ENCODE assay signal across 25 mouse cellular contexts in the genomic region with DNA sequence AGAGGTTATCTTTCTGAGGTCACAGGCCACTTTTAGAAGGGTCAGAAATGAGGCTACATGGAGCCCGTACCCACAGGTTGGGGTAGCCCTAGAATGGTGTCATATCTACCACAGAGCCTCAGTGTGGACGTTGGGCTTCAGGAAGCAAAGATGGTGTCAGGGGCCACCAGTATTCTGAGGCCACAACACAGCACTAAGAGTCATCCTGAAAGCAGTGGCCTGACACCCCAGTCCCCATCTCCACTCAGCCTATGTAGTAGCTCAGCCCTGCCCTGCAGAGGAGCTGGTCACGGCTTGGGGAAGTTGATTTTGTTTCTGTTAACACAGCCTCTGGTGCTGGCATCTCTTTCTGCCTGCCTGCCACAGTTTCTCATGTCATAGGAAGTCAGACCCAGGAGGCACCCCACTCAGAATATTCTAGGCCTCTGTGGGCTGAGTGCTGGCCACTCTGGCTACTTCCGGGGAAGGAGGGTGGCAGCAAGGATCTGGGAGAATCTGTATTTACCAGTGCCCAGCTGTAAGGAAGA. TPM values are rescaled to one million over a fixed set of nuclear protein-coding genes. Genes with fewer than 3 reads are reported as not detected.
DNase-seq lines count a peak whose midpoint lies in the region; ATAC-seq and TF ChIP-seq lines count a peak whose summit lies in the region.
"Had no signal": no experiment of that assay in that cellular context is flagged by ENCODE, and none has a peak within 500 bp of the region (broad histone marks: within the 10 kb centered on the region; RNA-seq: fewer than 3 reads in every experiment).

No protein-coding gene starts in this region.

- H3K9ac ChIP-seq in liver, embryonic 16.5 days (ENCODE audit: low read depth, low read length), result no peak overlapping the region
- no peak overlapping the region for H3K9ac ChIP-seq in liver, embryonic 11.5 days (ENCODE audit: low read depth, low read length)
- H3K9ac ChIP-seq in forebrain, embryonic 13.5 days, result no peak overlapping the region
- H3K9ac ChIP-seq: embryonic facial prominence, embryonic 15.5 days; limb, embryonic 12.5 days; liver, embryonic 14.5 days; neural tube, embryonic 12.5 days; stomach, embryonic 15.5 days had no signal

- TF ChIP-seq POLR2A in bone marrow, adult 2 months (IDR thresholded peaks at IDR 0.05; ENCODE audit: borderline replicate concordance, control insufficient read depth, low read depth, low read length), result no peak

- intact Hi-C loops in left cerebral cortex, postnatal 4 days (cut with DNase I), result loop anchor here (10.0 kb wide), 1 partner anchor 344 kb away; no protein-coding TSS in a partner anchor

- no peaks in the 10 kb centered on the region; the same call in 1 of the 2 replicates for H3K4me1 ChIP-seq in liver, embryonic 16.5 days (ENCODE audit: control insufficient read depth, low read depth, low read length)
- H3K4me1 ChIP-seq in liver, embryonic 11.5 days (replicated peaks; ENCODE audit: control insufficient read depth, insufficient read depth, low read length), result no peaks in the 10 kb centered on the region
- H3K4me1 ChIP-seq in bone marrow, adult 2 months (ENCODE audit: control insufficient read depth, insufficient read depth, low read length), result peaks cover 12% of the 10 kb centered on the region
- no peaks in the 10 kb centered on the region for H3K4me1 ChIP-seq in forebrain, embryonic 13.5 days
- H3K4me1 ChIP-seq: embryonic facial prominence, embryonic 15.5 days; limb, embryonic 12.5 days; midbrain, embryonic 10.5 days; neural tube, embryonic 12.5 days; stomach, embryonic 15.5 days had no signal

- no peak for ATAC-seq in liver, embryonic 16.5 days (ENCODE audit: low read depth)
- no peak for ATAC-seq in liver, embryonic 11.5 days (replicated peaks; ENCODE audit: low FRiP score)
- ATAC-seq in granulocyte monocyte progenitor cell, adult 5-6 weeks (replicated peaks; ENCODE audit: poor library complexity, severe bottlenecking), result peak; percentile 22
- no peak for ATAC-seq in forebrain, embryonic 13.5 days
- ATAC-seq: lung, postnatal 0 days; Patski had no signal

- TF ChIP-seq CTCF in bone marrow, adult 2 months (IDR thresholded peaks at IDR 0.05; ENCODE audit: control insufficient read depth, insufficient read depth, low read length), result no peak

- no peaks in the 10 kb centered on the region for H3K9me3 ChIP-seq in liver, embryonic 16.5 days (replicated peaks; ENCODE audit: control insufficient read depth, low read length)
- no peaks in the 10 kb centered on the region for H3K9me3 ChIP-seq in liver, embryonic 11.5 days (ENCODE audit: control insufficient read depth, low read length)
- no peaks in the 10 kb centered on the region for H3K9me3 ChIP-seq in forebrain, embryonic 13.5 days (replicated peaks)
- H3K9me3 ChIP-seq: embryonic facial prominence, embryonic 15.5 days; forebrain, embryonic 10.5 days; limb, embryonic 12.5 days; midbrain, embryonic 10.5 days; neural tube, embryonic 12.5 days; stomach, embryonic 15.5 days had no signal

- H3K4me3 ChIP-seq in liver, embryonic 16.5 days (ENCODE audit: low read depth, low read length), result no peak overlapping the region
- no peak overlapping the region for H3K4me3 ChIP-seq in liver, embryonic 11.5 days (ENCODE audit: low read depth, low read length)
- no peak overlapping the region for H3K4me3 ChIP-seq in bone marrow, adult 2 months (replicated peaks; ENCODE audit: control insufficient read depth, low read depth, low read length)
- no peak overlapping the region for H3K4me3 ChIP-seq in forebrain, embryonic 13.5 days
- H3K4me3 ChIP-seq: embryonic facial prominence, embryonic 15.5 days; forebrain, embryonic 10.5 days; layer of hippocampus, adult 2 months; left cerebral cortex, adult 2 months; limb, embryonic 12.5 days; midbrain, embryonic 10.5 days; neural tube, embryonic 12.5 days; stomach, embryonic 15.5 days had no signal

- DNase-seq in liver, embryonic 11.5 days (ENCODE audit: low spot score), result no peak
- DNase-seq in monocyte, adult 2 months (ENCODE audit: low read depth in 1 of 2, low spot score in 2 of 2), result peak; percentile 56 to 57
- DNase-seq in left cerebral cortex, postnatal 4 days, result no peak
- no peak for DNase-seq in cerebellum, postnatal 10 days
- DNase-seq: adrenal gland, postnatal 25 days; cerebellum, adult 9-11 months; kidney, adult 18-20 months; kidney, postnatal 10 days; thymus, adult 18-20 months; thymus, postnatal 4 days had no signal

- 32% methylated on average over 4 of the region's 4 CpGs for WGBS in liver, embryonic 16.5 days (ENCODE audit: insufficient replicate concordance)
- WGBS in liver, embryonic 11.5 days, result 61% methylated on average over 4 of the region's 4 CpGs
- WGBS in bone marrow, adult 2 months, result 29% methylated on average over 4 of the region's 4 CpGs
- 88% methylated on average over 4 of the region's 4 CpGs for WGBS in forebrain, embryonic 13.5 days

- H3K4me2 ChIP-seq in liver, embryonic 16.5 days (ENCODE audit: low read depth, low read length), result no peak overlapping the region
- no peak overlapping the region for H3K4me2 ChIP-seq in liver, embryonic 11.5 days
- H3K4me2 ChIP-seq in forebrain, embryonic 13.5 days, result no peak overlapping the region
- H3K4me2 ChIP-seq: embryonic facial prominence, embryonic 15.5 days; limb, embryonic 12.5 days; neural tube, embryonic 12.5 days; stomach, embryonic 15.5 days had no signal

- H3K36me3 ChIP-seq in liver, embryonic 16.5 days (ENCODE audit: control insufficient read depth, insufficient read depth), result no peaks in the 10 kb centered on the region
- no peaks in the 10 kb centered on the region for H3K36me3 ChIP-seq in liver, embryonic 11.5 days (ENCODE audit: control insufficient read depth, insufficient read depth, low read length)
- H3K36me3 ChIP-seq in forebrain, embryonic 13.5 days (ENCODE audit: poor library complexity, severe bottlenecking), result no peaks in the 10 kb centered on the region
- H3K36me3 ChIP-seq: embryonic facial prominence, embryonic 15.5 days; forebrain, embryonic 10.5 days; limb, embryonic 12.5 days; midbrain, embryonic 10.5 days; neural tube, embryonic 12.5 days; stomach, embryonic 15.5 days had no signal

- H3K27me3 ChIP-seq in liver, embryonic 16.5 days (ENCODE audit: control insufficient read depth, insufficient read depth, low read depth, low read length), result no peaks in the 10 kb centered on the region
- no peaks in the 10 kb centered on the region for H3K27me3 ChIP-seq in liver, embryonic 11.5 days (replicated peaks; ENCODE audit: control insufficient read depth, insufficient read depth, low read length)
- 0 out of 2 replicates have a peak, but pooled peaks cover 2% of the 10 kb centered on the region for H3K27me3 ChIP-seq in forebrain, embryonic 13.5 days
- H3K27me3 ChIP-seq: embryonic facial prominence, embryonic 15.5 days; limb, embryonic 12.5 days; neural tube, embryonic 12.5 days; Patski; stomach, embryonic 15.5 days had no signal

- H3K27ac ChIP-seq in liver, embryonic 16.5 days (ENCODE audit: low read length), result 0 out of 2 replicates have a peak overlapping the region, but pooled peaks have one; percentile 19
- no peak overlapping the region for H3K27ac ChIP-seq in liver, embryonic 11.5 days (ENCODE audit: low read depth, low read length)
- H3K27ac ChIP-seq in bone marrow, adult 2 months (ENCODE audit: control insufficient read depth, insufficient read depth, low read depth, low read length, poor library complexity), result peak overlapping the region; percentile 49
- no peak overlapping the region for H3K27ac ChIP-seq in forebrain, embryonic 13.5 days
- H3K27ac ChIP-seq: embryonic facial prominence, embryonic 15.5 days; forebrain, embryonic 10.5 days; layer of hippocampus, adult 2 months; left cerebral cortex, adult 2 months; limb, embryonic 12.5 days; liver, embryonic 14.5 days; midbrain, embryonic 10.5 days; neural tube, embryonic 12.5 days; stomach, embryonic 15.5 days had no signal

RNA-seq across cellular contexts. Expression of gene Itgb2, which starts 10.6 kb away (rescaled TPM):
- polyA plus RNA-seq in liver, embryonic 16.5 days (2015; fragmentation: Nextera tagmentation; extraction: Ambion mirVana), result 18.2 and 20.6 TPM in 2 replicates
- 18.6 and 19.1 TPM in 2 replicates for polyA plus RNA-seq in liver, embryonic 11.5 days (2014; fragmentation: Nextera tagmentation; extraction: Ambion mirVana)
- 27.2 and 69.1 TPM in 2 replicates for polyA plus RNA-seq in bone marrow, adult 2 months (2011; ENCODE audit: insufficient read depth, insufficient read length, low replicate concordance, missing spikeins)
- total RNA-seq in granulocyte monocyte progenitor cell, adult 5-6 weeks (2014; fragmentation: Nextera tagmentation), result 17.1 and 28.9 TPM in 2 replicates
- 32.0 and 36.6 TPM in 2 replicates for total RNA-seq in granulocyte monocyte progenitor cell, adult 5-6 weeks (2017)
- total RNA-seq in left cerebral cortex, postnatal 4 days (2021), result 1 to 10 TPM; 1.7 to 2.2 TPM
- 0.34 and 0.37 TPM in 2 replicates for polyA plus RNA-seq in forebrain, embryonic 13.5 days (2015; fragmentation: Nextera tagmentation; extraction: Ambion mirVana)

RNA-seq across cellular contexts. Expression of gene Fam207a, which starts 25.1 kb away (rescaled TPM):
- polyA plus RNA-seq in liver, embryonic 16.5 days (2015; fragmentation: Nextera tagmentation; extraction: Ambion mirVana), result 12.1 and 13.8 TPM in 2 replicates
- polyA plus RNA-seq in liver, embryonic 11.5 days (2014; fragmentation: Nextera tagmentation; extraction: Ambion mirVana), result 42.6 and 47.4 TPM in 2 replicates
- 12.3 and 29.2 TPM in 2 replicates for polyA plus RNA-seq in bone marrow, adult 2 months (2011; ENCODE audit: insufficient read depth, insufficient read length, low replicate concordance, missing spikeins)
- 14.6 and 14.8 TPM in 2 replicates for total RNA-seq in granulocyte monocyte progenitor cell, adult 5-6 weeks (2014; fragmentation: Nextera tagmentation)
- total RNA-seq in granulocyte monocyte progenitor cell, adult 5-6 weeks (2017), result 23.5 and 43.2 TPM in 2 replicates
- 10 to 100 TPM; 29.0 to 30.1 TPM for total RNA-seq in left cerebral cortex, postnatal 4 days (2021)
- polyA plus RNA-seq in forebrain, embryonic 13.5 days (2015; fragmentation: Nextera tagmentation; extraction: Ambion mirVana), result 37.5 and 38.7 TPM in 2 replicates

RNA-seq across cellular contexts. Expression of gene Pttg1ip, which starts 40.9 kb away (rescaled TPM):
- polyA plus RNA-seq in liver, embryonic 16.5 days (2015; fragmentation: Nextera tagmentation; extraction: Ambion mirVana), result 87.3 and 94.5 TPM in 2 replicates
- polyA plus RNA-seq in liver, embryonic 11.5 days (2014; fragmentation: Nextera tagmentation; extraction: Ambion mirVana), result 94.0 and 99.7 TPM in 2 replicates
- polyA plus RNA-seq in bone marrow, adult 2 months (2011; ENCODE audit: insufficient read depth, insufficient read length, low replicate concordance, missing spikeins), result 38.1 and 67.0 TPM in 2 replicates
- total RNA-seq in granulocyte monocyte progenitor cell, adult 5-6 weeks (2014; fragmentation: Nextera tagmentation), result 36.6 and 39.0 TPM in 2 replicates
- total RNA-seq in granulocyte monocyte progenitor cell, adult 5-6 weeks (2017), result 34.6 and 37.0 TPM in 2 replicates
- total RNA-seq in left cerebral cortex, postnatal 4 days (2021), result 10 to 100 TPM; 54.7 to 62.7 TPM
- 57.8 and 63.6 TPM in 2 replicates for polyA plus RNA-seq in forebrain, embryonic 13.5 days (2015; fragmentation: Nextera tagmentation; extraction: Ambion mirVana)

Comparison
In these comparisons a context has a peak if more than half of its experiments do, and no peak if none do; other contexts are left out.
1. H3K27ac ChIP-seq: peak in liver, embryonic 16.5 days (single experiment) and bone marrow, adult 2 months (single experiment); none in liver, embryonic 11.5 days (single experiment) and forebrain, embryonic 13.5 days (single experiment).
2. DNase-seq: peak in monocyte, adult 2 months (2 of 2); none in liver, embryonic 11.5 days (single experiment), left cerebral cortex, postnatal 4 days (single experiment) and cerebellum, postnatal 10 days (0 of 2).
3. RNA of gene Itgb2, which starts 10.6 kb away (polyA plus RNA-seq): 27.2 to 69.1 TPM in bone marrow, adult 2 months, 18.2 to 20.6 TPM in liver, embryonic 16.5 days and 18.6 to 19.1 TPM in liver, embryonic 11.5 days; 0.34 to 0.37 TPM in forebrain, embryonic 13.5 days; every median in the first group is over 10 times any median in the second.